Mouse (Mus musculus) limb, embryonic 10.5 days (tissue): ENCODE results near the gene Zfp811. TPM values are rescaled to one million over a fixed set of nuclear protein-coding genes. Genes with fewer than 3 reads are reported as not detected.

Experiments used
- DNase-seq: peaks from one replicate; pipeline ENCODE4 v3.0.0-alpha.2; 2017; ENCODE audit warnings: low spot score
- H3K27ac ChIP-seq: fragments of 300-500 bp; sonication (generic); 2 replicates; pipeline ENCODE4 v1.5.1; 2016; ENCODE audit warnings: mild to moderate bottlenecking
- H3K27me3 ChIP-seq: fragments of 300-500 bp; sonication (generic); 2 replicates; pipeline ENCODE4 v1.6.1; 2016; ENCODE audit warnings: low read depth, mild to moderate bottlenecking; ENCODE audit not compliant: poor library complexity, severe bottlenecking
- H3K36me3 ChIP-seq: fragments of 300-500 bp; sonication (generic); 2 replicates; pipeline ENCODE4 v1.6.1; 2016; ENCODE audit warnings: mild to moderate bottlenecking, moderate library complexity
- H3K4me1 ChIP-seq: fragments of 300-500 bp; sonication (generic); 2 replicates; pipeline ENCODE4 v1.6.1; 2016
- H3K4me3 ChIP-seq: fragments of 300-500 bp; sonication (generic); 2 replicates; pipeline ENCODE4 v1.5.1; 2016; ENCODE audit warnings: mild to moderate bottlenecking, moderate library complexity
- H3K9me3 ChIP-seq: fragments of 300-500 bp; sonication (generic); replicated peaks from 2 replicates; pipeline ENCODE4 v1.6.1; 2016; ENCODE audit warnings: mild to moderate bottlenecking
- WGBS: fragments of 180-500 bp; shearing (Covaris S2); methylation state at CpG from one replicate; pipeline ENCODE4 v1.1.7; 2016; 5-methylcytosine and 5-hydroxymethylcytosine counted together
- polyA plus RNA-seq: library from polyadenylated mRNA; unstranded; fragments of >200 nt; fragmentation: Nextera tagmentation; extraction: Ambion mirVana; gene quantifications from 2 replicates; pipeline ENCODE4 v1.2.1, GENCODE M21; 2016

Zfp811 gene
- polyA plus RNA-seq, 1 experiment from 2014 or later = 4.4 TPM

- peak overlapping the region; percentile 94 for H3K27ac ChIP-seq
Measured at GRCm38 (mm10) chr17:32788576-32788975, 21.2 kb downstream of the Zfp811 start.

DNA sequence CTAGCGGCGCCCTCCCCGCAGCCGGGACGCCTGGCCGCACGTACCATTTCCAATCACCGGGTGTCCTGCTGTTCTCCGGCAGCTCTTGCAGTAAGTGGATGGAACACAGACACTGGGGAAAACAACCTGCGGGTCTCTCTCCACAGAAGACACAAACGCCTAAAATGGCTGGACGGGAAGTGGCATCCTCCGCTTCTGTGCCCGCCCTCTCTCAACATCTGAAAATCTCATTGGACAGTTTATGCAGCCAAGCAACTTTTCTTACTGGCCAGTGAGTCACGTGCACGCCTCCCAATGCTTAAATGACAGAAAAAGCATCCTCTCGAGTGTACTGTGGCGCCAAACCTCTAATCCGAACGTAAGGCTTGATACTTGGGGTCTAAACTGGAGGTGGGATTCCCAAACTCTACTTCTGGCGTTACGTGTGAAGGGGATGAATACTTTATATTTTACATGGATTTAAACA, 21.6 kb downstream of the Zfp811 start, which contains the start of gene Zfp871:
Gene Zfp871 (minus strand): TSS at position 194 of the 466 bp plus-strand sequence.
- Histone ChIP-seq H3K4me3 (peak within 1 kb of the TSS; percentile 94), H3K27me3 (no peaks in the 10 kb centered on the region), H3K4me1 (peaks cover 21% of the 10 kb centered on the region), H3K36me3 (peaks cover 35% of the 10 kb centered on the region), H3K9me3 (no peaks in the 10 kb centered on the region), H3K27ac (peak within 1 kb of the TSS; percentile 94)
- under 1% methylated on average over 22 of the region's 22 CpGs for WGBS
- DNase-seq = peak; percentile 80

More at GRCm38 (mm10) chr17:32788576-32788975, 21.2 kb downstream of the Zfp811 start:
- DNase-seq = peak; percentile 33
- Histone ChIP-seq H3K4me1 (peaks cover 21% of the 10 kb centered on the region), H3K9me3 (no peaks in the 10 kb centered on the region), H3K4me3 (peak overlapping the region; percentile 94), H3K36me3 (peaks cover 31% of the 10 kb centered on the region), H3K27me3 (no peaks in the 10 kb centered on the region)
- 13% methylated on average over 9 of the region's 9 CpGs for WGBS

DNA sequence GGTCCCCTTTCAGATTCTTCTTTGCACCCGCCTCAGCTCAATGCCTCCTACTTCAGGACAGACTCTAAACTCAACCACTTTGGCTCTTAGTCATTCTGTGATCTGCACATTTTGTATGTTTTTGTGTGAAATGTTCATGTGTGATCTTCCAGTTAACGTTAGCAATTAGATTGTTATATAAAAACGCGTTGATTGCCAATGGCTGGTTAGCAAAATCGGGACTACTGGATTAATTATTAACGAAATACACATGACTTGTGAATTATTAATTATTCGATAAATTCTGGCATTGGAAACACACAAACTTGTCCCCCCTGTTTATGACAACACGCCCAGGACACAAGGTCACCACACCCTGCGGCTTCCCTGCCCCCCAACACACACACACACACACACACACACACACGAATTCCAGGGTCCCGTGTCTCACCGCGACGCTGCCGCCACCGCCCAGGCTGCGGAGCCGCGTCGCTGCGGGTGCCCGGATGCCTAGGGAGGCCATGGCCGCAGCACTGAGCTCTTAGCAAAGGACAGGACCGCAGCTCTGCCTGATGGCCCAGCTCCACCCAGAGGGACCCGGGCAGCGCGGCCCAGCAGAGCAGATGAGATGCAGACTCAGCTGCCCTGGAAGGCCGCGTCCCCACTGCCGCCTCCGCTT, 22.2 kb downstream of the Zfp811 start:
- peak overlapping the region; percentile 94 for H3K27ac ChIP-seq
- no peaks in the 10 kb centered on the region for H3K9me3 ChIP-seq
- DNase-seq = no peak
- peaks cover 21% of the 10 kb centered on the region for H3K4me1 ChIP-seq
- H3K36me3 ChIP-seq = peaks cover 41% of the 10 kb centered on the region
- H3K27me3 ChIP-seq = no peaks in the 10 kb centered on the region
- 2% methylated on average over 31 of the region's 31 CpGs for WGBS
- H3K4me3 ChIP-seq = peak overlapping the region; percentile 94

GRCm38 (mm10) chr17:32786944-32787343, 22.8 kb downstream of the Zfp811 start:
- Histone ChIP-seq H3K27me3 (no peaks in the 10 kb centered on the region), H3K36me3 (peaks cover 46% of the 10 kb centered on the region), H3K4me1 (peaks cover 21% of the 10 kb centered on the region), H3K27ac (0 out of 2 replicates have a peak overlapping the region, but pooled peaks have one; percentile 94), H3K9me3 (no peaks in the 10 kb centered on the region), H3K4me3 (peak overlapping the region; percentile 94)
- no peak for DNase-seq
- 80% methylated on average over 6 of the region's 6 CpGs for WGBS

DNA sequence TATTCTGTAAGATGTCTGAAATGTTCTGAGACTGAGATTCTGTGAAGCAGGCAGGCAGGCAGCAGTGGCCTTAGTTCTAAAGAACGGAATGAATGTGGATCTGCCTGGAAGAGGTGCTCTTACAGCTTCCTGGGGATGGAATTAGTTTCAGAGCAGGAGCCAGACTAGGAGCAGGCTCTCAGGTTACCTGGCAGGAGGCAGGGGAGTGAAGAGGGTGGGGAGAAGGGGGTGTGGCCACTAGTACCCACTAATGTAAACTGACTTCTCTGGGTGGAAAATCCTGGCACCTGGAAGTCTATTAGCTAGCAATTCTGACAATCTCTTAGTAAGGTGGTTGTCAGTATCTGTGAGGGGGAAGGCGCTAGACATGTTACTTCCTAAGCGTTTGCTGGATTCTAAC, 24.1 kb downstream of the Zfp811 start:
- WGBS = 89% methylated on average over 3 of the region's 3 CpGs
- H3K4me1 ChIP-seq = peaks cover 21% of the 10 kb centered on the region
- peak overlapping the region; percentile 4; the same call in 1 of the 2 replicates for H3K4me3 ChIP-seq
- H3K36me3 ChIP-seq = peaks cover 54% of the 10 kb centered on the region
- no peak overlapping the region for H3K27ac ChIP-seq
- no peak for DNase-seq
- H3K9me3 ChIP-seq = no peaks in the 10 kb centered on the region
- no peaks in the 10 kb centered on the region for H3K27me3 ChIP-seq

GRCm38 (mm10) chr17:32777564-32777963, 32.2 kb downstream of the Zfp811 start:
- peaks cover 94% of the 10 kb centered on the region for H3K36me3 ChIP-seq
- no peak overlapping the region for H3K4me3 ChIP-seq
- 97% methylated on average over 3 of the region's 3 CpGs for WGBS
- no peaks in the 10 kb centered on the region for H3K27me3 ChIP-seq
- H3K4me1 ChIP-seq = no peaks in the 10 kb centered on the region
- DNase-seq = no peak
- H3K9me3 ChIP-seq = no peaks in the 10 kb centered on the region
- no peak overlapping the region for H3K27ac ChIP-seq

- 93% methylated on average over 1 of the region's 1 CpGs for WGBS
- H3K9me3 ChIP-seq = no peaks in the 10 kb centered on the region
- no peak overlapping the region for H3K27ac ChIP-seq
- no peak overlapping the region for H3K4me3 ChIP-seq
- H3K4me1 ChIP-seq = no peaks in the 10 kb centered on the region
- H3K36me3 ChIP-seq = peaks cover 100% of the 10 kb centered on the region
- no peak for DNase-seq
- no peaks in the 10 kb centered on the region for H3K27me3 ChIP-seq
Measured at GRCm38 (mm10) chr17:32771213-32771612, 38.5 kb downstream of the Zfp811 start.

DNA sequence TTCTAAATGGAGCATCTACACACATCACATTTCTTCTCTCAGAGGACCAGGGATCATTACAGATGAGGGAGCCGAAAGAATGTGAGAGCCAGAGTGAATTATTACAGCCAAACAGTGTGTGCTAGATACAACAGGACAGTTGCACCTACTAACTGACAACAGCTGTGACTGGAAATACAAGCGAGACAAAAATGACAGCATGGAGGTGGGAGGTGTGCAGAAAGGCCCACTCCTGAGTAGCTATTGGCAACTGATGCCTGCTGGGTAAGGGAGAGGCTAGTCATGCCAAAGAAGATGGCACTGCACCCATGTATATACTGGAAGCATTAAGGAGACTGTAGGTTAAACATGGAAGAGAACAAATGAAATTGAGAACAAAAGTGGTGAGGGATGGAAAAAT, 43.3 kb downstream of the Zfp811 start:
- Histone ChIP-seq H3K9me3 (peaks cover 4% of the 10 kb centered on the region; the same call in 1 of the 2 replicates), H3K4me1 (no peaks in the 10 kb centered on the region), H3K36me3 (peaks cover 82% of the 10 kb centered on the region), H3K4me3 (no peak overlapping the region), H3K27ac (no peak overlapping the region), H3K27me3 (no peaks in the 10 kb centered on the region)
- WGBS = 94% methylated on average over 2 of the region's 2 CpGs
- no peak for DNase-seq

DNA sequence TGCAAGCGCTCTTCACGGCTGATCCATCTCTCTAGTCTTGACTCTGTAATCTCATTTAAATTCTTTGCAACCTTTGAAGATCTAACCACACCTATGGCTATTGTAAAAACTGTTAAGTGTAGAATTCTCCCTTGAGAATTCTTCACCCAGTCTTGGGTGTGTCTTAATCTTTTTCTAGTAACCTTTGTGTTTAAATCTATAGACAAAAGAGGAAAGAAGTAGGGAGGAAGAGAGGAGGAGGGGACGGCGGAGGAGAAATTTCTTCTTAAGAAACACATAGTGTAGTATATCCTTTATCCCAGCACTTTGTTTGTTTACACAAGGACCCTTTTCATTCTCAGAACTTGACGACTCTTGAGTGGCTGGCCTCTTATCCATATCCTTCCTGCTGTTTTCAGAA, 52.4 kb downstream of the Zfp811 start:
- no peak for DNase-seq
- no peaks in the 10 kb centered on the region for H3K9me3 ChIP-seq
- peaks cover 4% of the 10 kb centered on the region; the same call in 1 of the 2 replicates for H3K4me1 ChIP-seq
- 76% methylated on average over 5 of the region's 5 CpGs for WGBS
- H3K27ac ChIP-seq = no peak overlapping the region
- H3K36me3 ChIP-seq = no peaks in the 10 kb centered on the region
- H3K27me3 ChIP-seq = no peaks in the 10 kb centered on the region
- no peak overlapping the region for H3K4me3 ChIP-seq

DNA sequence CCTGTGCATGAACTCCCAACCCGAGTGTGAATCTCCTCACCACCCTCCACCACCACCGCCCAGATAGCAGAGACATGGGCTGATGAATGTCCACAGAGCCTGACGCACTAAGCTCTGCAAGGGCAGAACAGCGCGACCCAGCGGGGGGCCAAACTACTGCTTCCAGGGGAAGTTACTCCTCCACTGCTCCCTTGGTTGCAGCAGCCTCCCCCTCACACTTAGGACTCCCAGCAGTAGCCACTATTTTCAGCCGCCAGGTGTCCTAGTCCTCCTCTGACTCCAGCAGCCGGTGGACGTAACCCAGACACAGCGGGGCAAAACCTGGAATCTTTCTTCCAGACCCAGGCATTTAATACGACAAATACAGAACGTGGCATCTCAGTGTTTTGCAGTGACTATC, 56.1 kb downstream of the Zfp811 start:
- Histone ChIP-seq H3K4me1 (peaks cover 4% of the 10 kb centered on the region; the same call in 1 of the 2 replicates), H3K27me3 (no peaks in the 10 kb centered on the region), H3K4me3 (no peak overlapping the region), H3K36me3 (no peaks in the 10 kb centered on the region), H3K27ac (no peak overlapping the region), H3K9me3 (no peaks in the 10 kb centered on the region)
- peak; percentile 42 for DNase-seq
- WGBS = 13% methylated on average over 12 of the region's 12 CpGs

DNA sequence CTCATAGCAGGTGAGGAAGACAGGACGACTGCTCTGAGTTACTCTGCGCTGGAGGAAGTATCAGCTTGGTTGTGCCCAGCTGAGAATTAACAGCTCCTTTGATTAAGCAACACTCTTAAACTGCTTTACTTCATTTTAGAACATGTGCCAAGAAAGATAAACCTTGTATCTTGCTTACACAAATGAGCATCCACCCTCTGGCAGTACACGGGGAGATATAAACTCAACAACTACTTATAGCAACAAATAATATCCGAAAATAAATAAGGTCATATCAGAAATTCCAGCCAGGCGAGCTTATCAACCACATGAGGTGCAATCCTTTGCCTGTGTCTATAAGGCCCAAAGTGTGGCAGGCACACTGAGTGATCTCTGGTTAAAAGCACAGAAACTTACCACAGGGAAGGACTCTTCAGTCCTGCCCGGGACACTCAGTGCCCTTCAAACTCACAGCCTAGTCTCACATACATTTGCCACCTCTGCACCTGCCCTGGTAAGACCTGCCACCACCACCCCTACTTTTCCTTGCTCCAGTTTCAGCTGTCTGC, 56.8 kb downstream of the Zfp811 start:
- Histone ChIP-seq H3K27me3 (no peaks in the 10 kb centered on the region), H3K36me3 (no peaks in the 10 kb centered on the region), H3K27ac (no peak overlapping the region), H3K9me3 (no peaks in the 10 kb centered on the region), H3K4me3 (no peak overlapping the region), H3K4me1 (peaks cover 4% of the 10 kb centered on the region; the same call in 1 of the 2 replicates)
- 83% methylated on average over 6 of the region's 6 CpGs for WGBS
- no peak for DNase-seq

GRCm38 (mm10) chr17:32750611-32751010, 59.1 kb downstream of the Zfp811 start:
- WGBS = 48% methylated on average over 5 of the region's 5 CpGs
- peaks cover 4% of the 10 kb centered on the region; the same call in 1 of the 2 replicates for H3K4me1 ChIP-seq

More at GRCm38 (mm10) chr17:32750611-32751010, 59.1 kb downstream of the Zfp811 start:
- H3K4me3 ChIP-seq = no peak overlapping the region
- no peak for DNase-seq
- no peaks in the 10 kb centered on the region for H3K27me3 ChIP-seq
- H3K27ac ChIP-seq = no peak overlapping the region
- no peaks in the 10 kb centered on the region for H3K36me3 ChIP-seq
- H3K9me3 ChIP-seq = no peaks in the 10 kb centered on the region
